Mouse (Mus musculus): ENCODE results near the gene Rims1. TPM values are rescaled to one million over a fixed set of nuclear protein-coding genes. Genes with fewer than 3 reads are reported as not detected.

The Rims1 gene
- polyA plus RNA-seq, 1 experiment from 2014 or later, result 1.9 TPM

DNA sequence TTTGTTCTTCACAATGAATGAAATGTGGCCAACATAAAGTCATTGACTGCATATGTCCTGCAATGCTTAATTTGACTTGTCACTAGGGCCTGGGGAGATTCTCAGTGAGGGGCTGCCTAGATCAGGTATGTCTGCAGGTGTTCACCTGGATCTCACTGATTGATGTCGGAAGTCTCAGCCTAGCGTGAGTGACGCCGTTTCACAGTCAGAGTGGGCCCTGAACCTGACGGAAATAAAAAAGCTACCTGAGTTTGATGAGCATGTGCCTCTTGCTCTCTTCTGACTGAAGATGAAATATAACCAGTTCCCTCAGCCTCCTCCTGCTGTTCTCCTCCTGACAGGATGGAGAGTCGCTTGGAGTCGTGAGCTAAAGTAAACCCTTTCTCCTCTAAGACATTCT lies 173.2 kb downstream of the Rims1 start:
- no peak overlapping the region for H3K27ac ChIP-seq
- no peaks in the 10 kb centered on the region for H3K9me3 ChIP-seq (replicated peaks)
- H3K4me3 ChIP-seq, result no peak overlapping the region
- WGBS, result 64% methylated on average over 7 of the region's 7 CpGs
- H3K9ac ChIP-seq, result no peak overlapping the region
- no peak overlapping the region for H3K4me2 ChIP-seq
- H3K4me1 ChIP-seq (replicated peaks), result no peaks in the 10 kb centered on the region
- no peaks in the 10 kb centered on the region for H3K27me3 ChIP-seq
- no peak for ATAC-seq (replicated peaks; ENCODE audit: insufficient number of reproducible peaks, insufficient read depth, low FRiP score, low read depth)
- H3K36me3 ChIP-seq, result no peaks in the 10 kb centered on the region

DNA sequence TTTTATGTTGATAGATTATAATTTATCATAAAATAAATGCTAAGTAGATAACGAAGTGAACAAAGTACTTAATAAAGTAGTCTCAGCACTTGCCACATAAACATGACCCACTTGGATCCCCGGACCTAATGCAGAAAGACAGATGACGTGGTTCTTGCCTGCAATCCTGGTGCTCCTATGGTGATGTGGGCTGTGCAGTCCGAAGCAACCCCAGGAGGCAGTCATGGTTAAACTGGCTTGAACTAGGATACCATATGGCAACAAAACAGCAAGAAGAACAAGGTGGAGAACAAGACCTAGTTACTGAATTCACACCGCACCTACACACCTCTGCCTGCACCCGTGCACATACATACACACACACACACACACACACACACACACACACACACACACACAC lies 173.8 kb downstream of the Rims1 start:
- Histone ChIP-seq H3K27ac (no peak overlapping the region), H3K4me2 (no peak overlapping the region), H3K9me3 (replicated peaks) (no peaks in the 10 kb centered on the region), H3K9ac (no peak overlapping the region), H3K36me3 (no peaks in the 10 kb centered on the region), H3K4me3 (no peak overlapping the region), H3K4me1 (replicated peaks) (no peaks in the 10 kb centered on the region), H3K27me3 (no peaks in the 10 kb centered on the region)
- WGBS, result 89% methylated on average over 6 of the region's 6 CpGs
- ATAC-seq (replicated peaks; ENCODE audit: insufficient number of reproducible peaks, insufficient read depth, low FRiP score, low read depth), result no peak

DNA sequence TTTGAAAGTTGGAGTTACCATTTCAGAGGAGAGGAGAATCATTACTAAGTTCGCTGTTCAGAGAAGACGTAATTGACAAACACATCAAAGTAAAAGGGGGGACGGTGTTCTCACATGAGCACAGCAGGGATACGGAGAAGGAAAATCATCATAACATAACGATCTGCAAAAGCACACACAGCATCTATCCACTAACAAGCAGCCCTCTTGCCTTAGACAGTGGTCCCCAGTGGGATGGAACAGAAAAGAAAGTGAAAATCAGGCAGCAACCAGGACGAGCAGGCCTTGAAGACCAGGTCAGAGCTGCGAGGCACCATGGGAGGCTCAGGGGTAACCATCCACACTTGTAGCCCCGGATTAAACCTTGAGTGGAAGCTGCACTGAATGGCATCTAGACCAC lies 176.8 kb downstream of the Rims1 start:
- Histone ChIP-seq H3K36me3 (no peaks in the 10 kb centered on the region), H3K4me3 (no peak overlapping the region), H3K9me3 (replicated peaks) (no peaks in the 10 kb centered on the region), H3K9ac (no peak overlapping the region), H3K4me1 (replicated peaks) (no peaks in the 10 kb centered on the region), H3K27me3 (no peaks in the 10 kb centered on the region), H3K27ac (no peak overlapping the region), H3K4me2 (no peak overlapping the region)
- WGBS, result 78% methylated on average over 8 of the region's 8 CpGs
- ATAC-seq (replicated peaks; ENCODE audit: insufficient number of reproducible peaks, insufficient read depth, low FRiP score, low read depth), result no peak

DNA sequence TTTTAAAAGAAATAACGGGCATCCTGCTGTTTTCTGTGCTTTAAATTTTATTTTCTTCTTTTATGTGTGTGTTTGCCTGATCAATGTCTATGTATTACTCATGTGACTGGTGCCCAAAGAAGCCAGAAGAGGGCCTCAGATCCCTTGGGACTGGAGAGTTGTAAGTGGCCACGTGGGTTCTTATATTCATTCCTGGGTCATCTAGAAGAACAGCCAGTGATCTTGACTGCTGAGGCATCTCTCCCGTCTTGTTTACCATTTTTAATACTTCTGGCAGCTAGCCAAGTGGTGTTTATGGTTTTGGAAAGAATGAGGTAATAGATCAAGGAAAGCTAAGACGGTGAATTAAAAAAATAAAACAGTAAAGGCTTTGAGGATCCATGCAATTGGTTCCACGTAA lies 178.8 kb downstream of the Rims1 start:
- Histone ChIP-seq H3K4me1 (replicated peaks) (no peaks in the 10 kb centered on the region), H3K9ac (no peak overlapping the region), H3K27ac (no peak overlapping the region), H3K36me3 (no peaks in the 10 kb centered on the region), H3K9me3 (replicated peaks) (no peaks in the 10 kb centered on the region), H3K27me3 (no peaks in the 10 kb centered on the region), H3K4me2 (no peak overlapping the region), H3K4me3 (no peak overlapping the region)
- WGBS, result 50% methylated on average over 5 of the region's 5 CpGs
- ATAC-seq (replicated peaks; ENCODE audit: insufficient number of reproducible peaks, insufficient read depth, low FRiP score, low read depth), result no peak

- Histone ChIP-seq H3K4me2 (no peak overlapping the region), H3K9me3 (replicated peaks) (no peaks in the 10 kb centered on the region), H3K27me3 (no peaks in the 10 kb centered on the region), H3K36me3 (no peaks in the 10 kb centered on the region), H3K4me3 (no peak overlapping the region), H3K27ac (no peak overlapping the region), H3K9ac (no peak overlapping the region), H3K4me1 (replicated peaks) (no peaks in the 10 kb centered on the region)
- 48% methylated on average over 3 of the region's 3 CpGs for WGBS
- ATAC-seq (replicated peaks; ENCODE audit: insufficient number of reproducible peaks, insufficient read depth, low FRiP score, low read depth), result no peak
Measured at GRCm38 (mm10) chr1:22626295-22626694, 179.5 kb downstream of the Rims1 start.

DNA sequence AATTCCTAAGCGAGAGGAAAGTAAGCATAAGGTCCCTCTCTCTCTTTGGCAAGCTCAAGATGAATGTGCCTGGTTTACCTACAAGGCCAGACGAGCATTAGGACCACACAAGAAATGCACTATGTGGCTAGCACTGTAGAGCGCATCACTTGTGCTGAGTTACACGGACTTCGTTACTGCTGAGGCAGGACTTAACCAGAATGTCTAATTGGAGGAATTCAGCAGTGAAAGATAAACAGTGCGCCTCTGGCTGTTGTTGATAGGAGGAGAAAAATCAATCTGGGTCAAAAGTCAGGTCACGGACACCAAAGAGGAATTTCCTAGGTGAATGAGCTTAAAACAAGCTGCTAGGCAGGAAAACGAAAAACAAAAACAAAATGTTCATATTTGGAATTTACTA lies 185.0 kb downstream of the Rims1 start:
- H3K4me2 ChIP-seq, result no peak overlapping the region
- no peak overlapping the region for H3K4me3 ChIP-seq
- no peaks in the 10 kb centered on the region for H3K36me3 ChIP-seq
- no peaks in the 10 kb centered on the region for H3K9me3 ChIP-seq (replicated peaks)
- H3K4me1 ChIP-seq (replicated peaks), result no peaks in the 10 kb centered on the region
- H3K9ac ChIP-seq, result no peak overlapping the region
- 64% methylated on average over 8 of the region's 8 CpGs for WGBS
- no peak overlapping the region for H3K27ac ChIP-seq
- no peak for ATAC-seq (replicated peaks; ENCODE audit: insufficient number of reproducible peaks, insufficient read depth, low FRiP score, low read depth)
- no peaks in the 10 kb centered on the region for H3K27me3 ChIP-seq

DNA sequence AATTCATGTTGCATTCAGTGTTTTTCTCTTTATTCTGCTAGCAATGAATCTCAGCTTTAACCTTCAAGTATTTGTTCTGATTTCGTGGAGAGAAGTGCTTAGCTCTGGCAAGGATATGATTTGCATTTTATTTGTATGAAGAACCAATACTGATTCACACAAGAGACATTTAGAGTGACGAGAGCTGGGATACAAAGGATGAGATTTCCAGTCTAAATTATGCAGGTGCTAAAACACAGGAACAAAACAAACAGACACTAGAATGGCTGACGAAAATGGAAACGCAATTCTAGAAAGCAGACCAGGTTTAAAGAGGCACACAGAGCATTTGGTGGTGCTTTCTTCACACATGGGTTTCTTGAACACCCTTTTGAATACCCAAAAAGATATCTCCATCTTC lies 190.2 kb downstream of the Rims1 start:
- Histone ChIP-seq H3K4me3 (no peak overlapping the region), H3K4me1 (replicated peaks) (peaks cover 6% of the 10 kb centered on the region), H3K4me2 (no peak overlapping the region), H3K36me3 (no peaks in the 10 kb centered on the region), H3K9ac (no peak overlapping the region), H3K9me3 (replicated peaks) (no peaks in the 10 kb centered on the region), H3K27ac (no peak overlapping the region), H3K27me3 (no peaks in the 10 kb centered on the region)
- 85% methylated on average over 4 of the region's 4 CpGs for WGBS
- ATAC-seq (replicated peaks; ENCODE audit: insufficient number of reproducible peaks, insufficient read depth, low FRiP score, low read depth), result no peak

DNA sequence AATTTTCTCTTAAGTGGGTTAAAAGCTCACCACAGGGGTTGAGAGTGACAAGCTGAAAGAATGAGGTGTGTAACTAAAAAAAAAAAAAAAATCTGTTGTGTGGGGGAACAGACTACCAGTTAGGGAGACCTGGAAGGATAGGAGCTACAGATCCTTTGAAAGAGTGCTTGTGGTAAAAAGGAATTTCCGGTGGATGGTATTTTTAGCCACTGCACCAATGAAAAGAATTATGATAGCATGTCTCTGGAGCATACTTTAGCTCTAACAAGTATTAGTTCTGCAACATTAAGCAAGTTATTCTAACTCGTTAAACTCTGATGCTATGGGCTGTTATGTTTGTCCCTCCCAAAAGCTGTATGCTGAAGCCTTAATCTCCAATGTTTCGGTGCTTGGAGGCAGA lies 192.2 kb downstream of the Rims1 start:
- no peaks in the 10 kb centered on the region for H3K27me3 ChIP-seq
- WGBS, result 58% methylated on average over 3 of the region's 3 CpGs
- no peak overlapping the region for H3K4me2 ChIP-seq

GRCm38 (mm10) chr1:22604329-22605044 lies 201.3 kb downstream of the Rims1 start:
- no peak for ATAC-seq (replicated peaks; ENCODE audit: insufficient number of reproducible peaks, insufficient read depth, low FRiP score, low read depth)
- Histone ChIP-seq H3K9ac (no peak overlapping the region), H3K9me3 (replicated peaks) (no peaks in the 10 kb centered on the region), H3K36me3 (no peaks in the 10 kb centered on the region), H3K27ac (no peak overlapping the region), H3K4me3 (no peak overlapping the region), H3K27me3 (no peaks in the 10 kb centered on the region), H3K4me2 (peak overlapping the region; percentile 21), H3K4me1 (replicated peaks) (no peaks in the 10 kb centered on the region)
- WGBS, result 63% methylated on average over 18 of the region's 18 CpGs

More for the DNA sequence above, 192.2 kb downstream of the Rims1 start:
- Histone ChIP-seq H3K4me3 (no peak overlapping the region), H3K27ac (no peak overlapping the region), H3K9ac (no peak overlapping the region), H3K9me3 (replicated peaks) (no peaks in the 10 kb centered on the region), H3K36me3 (no peaks in the 10 kb centered on the region), H3K4me1 (replicated peaks) (peaks cover 6% of the 10 kb centered on the region)
- ATAC-seq (replicated peaks; ENCODE audit: insufficient number of reproducible peaks, insufficient read depth, low FRiP score, low read depth), result no peak

DNA sequence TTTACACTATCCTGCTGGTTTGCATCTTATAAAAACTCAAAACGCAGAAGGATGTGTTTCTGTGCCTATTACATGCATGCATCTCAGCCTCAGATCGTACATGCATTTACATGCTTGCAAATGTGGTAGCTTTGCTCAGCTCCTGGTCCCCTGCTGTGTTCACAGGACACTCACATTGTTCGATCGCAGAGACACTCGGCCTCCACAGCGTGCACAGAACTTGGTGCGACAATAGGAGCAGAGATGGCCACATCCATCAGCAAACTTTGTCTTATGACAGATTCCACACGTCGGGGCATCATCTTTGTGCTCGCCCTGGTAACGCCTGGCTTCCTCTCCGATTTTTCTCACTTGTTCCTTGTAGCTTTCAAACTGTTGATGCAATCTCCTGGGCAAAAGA lies 209.6 kb downstream of the Rims1 start:
- WGBS, result 80% methylated on average over 12 of the region's 12 CpGs
- no peak for ATAC-seq (replicated peaks; ENCODE audit: insufficient number of reproducible peaks, insufficient read depth, low FRiP score, low read depth)
- Histone ChIP-seq H3K4me2 (no peak overlapping the region), H3K27me3 (no peaks in the 10 kb centered on the region), H3K36me3 (no peaks in the 10 kb centered on the region), H3K9ac (no peak overlapping the region), H3K27ac (no peak overlapping the region), H3K9me3 (replicated peaks) (no peaks in the 10 kb centered on the region), H3K4me3 (no peak overlapping the region), H3K4me1 (replicated peaks) (no peaks in the 10 kb centered on the region)

DNA sequence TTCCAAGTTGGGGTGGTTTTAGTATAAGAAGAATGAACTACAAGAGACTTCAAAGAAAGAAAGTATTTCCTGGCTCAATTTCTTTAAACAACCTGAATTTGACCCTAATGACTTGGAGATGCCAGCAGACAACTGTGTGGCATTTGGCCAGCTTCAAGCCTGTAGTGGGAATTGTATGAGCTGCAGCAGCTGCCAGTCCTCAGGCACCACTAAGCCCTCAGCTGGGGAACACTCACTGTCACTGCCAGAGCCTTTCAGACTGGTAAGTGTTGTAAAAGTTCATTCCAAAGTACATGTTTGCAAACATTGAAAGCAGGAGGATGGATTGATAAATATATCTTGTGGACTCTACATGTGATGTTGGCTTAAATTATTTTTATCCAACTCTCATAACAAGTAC lies 211.0 kb downstream of the Rims1 start:
- Histone ChIP-seq H3K4me1 (replicated peaks) (no peaks in the 10 kb centered on the region), H3K4me2 (no peak overlapping the region), H3K27me3 (no peaks in the 10 kb centered on the region), H3K4me3 (no peak overlapping the region), H3K9me3 (replicated peaks) (no peaks in the 10 kb centered on the region), H3K36me3 (no peaks in the 10 kb centered on the region), H3K27ac (no peak overlapping the region), H3K9ac (no peak overlapping the region)
- ATAC-seq (replicated peaks; ENCODE audit: insufficient number of reproducible peaks, insufficient read depth, low FRiP score, low read depth), result no peak

DNA sequence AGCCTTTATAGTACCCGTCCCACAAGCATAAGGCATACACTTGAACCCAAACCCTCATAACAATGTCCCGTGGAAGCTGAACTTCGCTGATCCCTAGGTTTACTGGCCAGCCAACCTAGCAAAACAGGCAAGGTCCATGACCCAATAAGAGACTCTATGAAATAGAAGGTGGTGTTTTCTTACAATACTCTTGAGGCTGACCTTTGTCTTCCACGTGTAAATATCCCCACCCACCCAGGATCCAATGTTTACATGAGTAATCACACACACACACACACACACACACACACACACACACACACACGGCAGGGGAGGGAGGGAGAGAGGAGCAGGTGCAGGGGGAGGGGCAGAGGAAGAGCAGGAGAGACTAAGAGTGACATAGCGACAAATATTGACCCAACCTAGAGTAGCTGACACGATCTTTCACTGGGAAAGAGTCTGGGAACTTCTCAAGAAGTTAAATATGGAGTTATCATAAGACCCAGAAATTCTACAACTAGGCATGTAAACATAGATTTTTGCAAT lies 217.9 kb downstream of the Rims1 start:
- Histone ChIP-seq H3K4me2 (no peak overlapping the region), H3K9ac (no peak overlapping the region), H3K36me3 (no peaks in the 10 kb centered on the region), H3K27me3 (no peaks in the 10 kb centered on the region), H3K9me3 (replicated peaks) (no peaks in the 10 kb centered on the region), H3K4me3 (no peak overlapping the region), H3K4me1 (replicated peaks) (0 out of 2 replicates have a peak, but pooled peaks cover 2% of the 10 kb centered on the region), H3K27ac (no peak overlapping the region)
- 74% methylated on average over 7 of the region's 7 CpGs for WGBS
- ATAC-seq (replicated peaks; ENCODE audit: insufficient number of reproducible peaks, insufficient read depth, low FRiP score, low read depth), result no peak
